Mouse (Mus musculus): ENCODE data around the gene Rab30. TPM values are rescaled to one million over a fixed set of nuclear protein-coding genes. Genes with fewer than 3 reads are reported as not detected.
A peak's percentile ranks its signal among the peaks of the same experiment; 100 is the strongest.

Gene Rab30
- total and polyA plus RNA-seq, 2 experiments from 2014 or later, result 6.1 to 7.3 TPM

GRCm38 (mm10) chr7:92874761-92875408, 133.5 kb downstream of the Rab30 start:
- ATAC-seq (ENCODE audit: insufficient read depth, low read depth) (peak; percentile 83), DNase-seq (ENCODE audit: low spot score) (peak; percentile 82)
- Histone ChIP-seq H3K4me3 (ENCODE audit: low read depth, low read length) (peak overlapping the region; percentile 70), H3K36me3 (replicated peaks; ENCODE audit: control insufficient read depth, insufficient read depth, low read length) (no peaks in the 10 kb centered on the region), H3K27ac (ENCODE audit: low read depth) (peak overlapping the region; percentile 93), H3K4me2 (ENCODE audit: low read depth, low read length) (peak overlapping the region; percentile 82), H3K9me3 (replicated peaks; ENCODE audit: control insufficient read depth, low read length) (no peaks in the 10 kb centered on the region), H3K9ac (replicated peaks; ENCODE audit: low read depth, low read length) (peak overlapping the region; percentile 70), H3K27me3 (ENCODE audit: control insufficient read depth, insufficient read depth, low read length) (no peaks in the 10 kb centered on the region), H3K4me1 (ENCODE audit: control insufficient read depth, insufficient read depth) (0 out of 2 replicates have a peak, but pooled peaks cover 14% of the 10 kb centered on the region)
- 0% methylated on average over 29 of the region's 29 CpGs for WGBS
- no peak for TF ChIP-seq CTCF (IDR thresholded peaks at IDR 0.05; ENCODE audit: low read depth)

DNA sequence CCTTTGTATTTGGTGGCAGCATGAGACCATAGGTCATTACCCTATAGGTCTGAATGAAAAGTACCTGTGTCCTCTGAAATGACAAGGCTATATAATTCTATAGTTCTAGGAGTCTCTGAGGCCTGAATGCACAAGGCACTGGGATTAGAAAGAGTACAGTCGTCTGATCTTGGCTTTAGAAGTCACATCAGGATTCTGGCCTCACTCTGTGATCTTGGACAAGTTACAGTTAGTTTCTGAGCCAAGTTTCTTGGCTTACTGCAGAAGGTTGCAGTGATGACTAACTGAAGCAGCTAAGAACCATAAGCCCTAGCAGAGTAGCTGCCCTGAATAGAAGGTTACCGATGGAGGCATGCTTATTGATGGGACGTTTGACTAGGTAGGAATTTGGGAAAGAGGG, 134.7 kb downstream of the Rab30 start:
- 39% methylated on average over 3 of the region's 3 CpGs for WGBS

DNA sequence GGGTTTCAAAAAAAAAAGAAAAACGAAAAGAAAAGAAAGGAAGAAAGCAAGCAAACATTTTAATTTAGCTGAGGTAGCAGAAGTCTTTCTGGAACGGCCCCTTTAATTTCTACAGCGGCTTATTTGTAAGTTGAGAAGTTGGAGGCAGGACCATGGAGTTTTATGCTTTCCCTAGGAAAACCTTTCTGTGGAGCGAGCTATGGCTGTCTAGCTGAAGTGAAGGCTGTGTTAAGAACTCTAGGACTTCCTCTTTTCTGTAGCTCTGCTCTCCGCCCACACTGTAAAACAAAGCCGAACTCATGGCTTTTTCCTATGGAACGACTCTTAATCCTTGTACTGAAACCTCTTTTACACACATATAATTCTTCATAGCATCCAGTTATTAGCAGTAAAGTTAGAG, 135.1 kb downstream of the Rab30 start:
- H3K9ac ChIP-seq (replicated peaks; ENCODE audit: low read depth, low read length), result 0 out of 2 replicates have a peak overlapping the region, but pooled peaks have one; percentile 30
- ATAC-seq (ENCODE audit: insufficient read depth, low read depth), result no peak
- no peaks in the 10 kb centered on the region for H3K36me3 ChIP-seq (replicated peaks; ENCODE audit: control insufficient read depth, insufficient read depth, low read length)
- TF ChIP-seq CTCF (IDR thresholded peaks at IDR 0.05; ENCODE audit: low read depth), result no peak
- no peak for TF ChIP-seq EP300 (IDR thresholded peaks at IDR 0.05; ENCODE audit: low read depth)
- peak overlapping the region; percentile 57 for H3K27ac ChIP-seq (ENCODE audit: low read depth)
- H3K4me3 ChIP-seq (ENCODE audit: low read depth, low read length), result peak overlapping the region; percentile 70
- no peaks in the 10 kb centered on the region for H3K27me3 ChIP-seq (ENCODE audit: control insufficient read depth, insufficient read depth, low read length)
- H3K4me1 ChIP-seq (ENCODE audit: control insufficient read depth, insufficient read depth), result 0 out of 2 replicates have a peak, but pooled peaks cover 14% of the 10 kb centered on the region
- 55% methylated on average over 7 of the region's 7 CpGs for WGBS
- DNase-seq (ENCODE audit: low spot score), result peak; percentile 9
- H3K4me2 ChIP-seq (ENCODE audit: low read depth, low read length), result peak overlapping the region; percentile 82
- H3K9me3 ChIP-seq (replicated peaks; ENCODE audit: control insufficient read depth, low read length), result no peaks in the 10 kb centered on the region

More for the DNA sequence above, 134.7 kb downstream of the Rab30 start:
- Histone ChIP-seq H3K36me3 (replicated peaks; ENCODE audit: control insufficient read depth, insufficient read depth, low read length) (no peaks in the 10 kb centered on the region), H3K27ac (ENCODE audit: low read depth) (peak overlapping the region; percentile 93), H3K4me2 (ENCODE audit: low read depth, low read length) (peak overlapping the region; percentile 82), H3K9me3 (replicated peaks; ENCODE audit: control insufficient read depth, low read length) (no peaks in the 10 kb centered on the region), H3K27me3 (ENCODE audit: control insufficient read depth, insufficient read depth, low read length) (no peaks in the 10 kb centered on the region), H3K4me1 (ENCODE audit: control insufficient read depth, insufficient read depth) (0 out of 2 replicates have a peak, but pooled peaks cover 14% of the 10 kb centered on the region), H3K4me3 (ENCODE audit: low read depth, low read length) (peak overlapping the region; percentile 70), H3K9ac (replicated peaks; ENCODE audit: low read depth, low read length) (0 out of 2 replicates have a peak overlapping the region, but pooled peaks have one; percentile 70)
- TF ChIP-seq EP300 (IDR thresholded peaks at IDR 0.05; ENCODE audit: low read depth) (no peak), CTCF (IDR thresholded peaks at IDR 0.05; ENCODE audit: low read depth) (no peak)
- no peak for ATAC-seq (ENCODE audit: insufficient read depth, low read depth)
- peak; percentile 10 for DNase-seq (ENCODE audit: low spot score)

DNA sequence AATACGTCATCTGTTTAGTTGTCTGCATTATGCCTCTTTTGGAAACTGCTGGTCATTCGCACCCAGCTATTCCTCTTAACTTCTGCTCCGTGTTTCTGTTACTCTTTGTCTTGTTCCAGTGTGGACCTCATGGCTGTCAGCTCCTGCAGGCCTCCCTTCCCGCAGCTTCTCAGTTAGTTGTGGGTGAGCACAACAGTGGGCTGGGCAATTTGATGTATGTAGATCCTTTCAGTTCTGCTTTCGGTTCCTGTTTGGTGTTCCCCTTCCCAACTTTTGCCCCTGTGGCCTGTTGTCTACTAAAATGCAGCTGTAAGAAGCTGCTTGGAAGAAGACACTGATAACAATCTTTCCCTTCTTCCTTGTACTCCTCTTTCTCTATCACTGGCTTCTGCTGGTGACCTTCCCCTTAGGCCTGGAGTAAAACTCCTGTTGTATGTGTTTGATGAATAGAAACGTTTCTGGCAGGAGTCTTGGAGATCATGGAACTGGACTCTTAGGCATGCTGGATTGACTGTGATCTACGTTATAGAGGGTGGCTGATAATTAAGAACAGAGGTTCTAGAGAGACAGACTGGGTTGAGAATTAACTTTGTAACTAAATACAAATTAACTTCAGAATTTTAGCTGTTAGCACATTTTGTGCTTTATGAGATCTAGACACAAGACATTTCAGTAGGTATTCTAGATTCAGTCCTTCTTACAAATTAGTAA, 137.3 kb downstream of the Rab30 start:
- Histone ChIP-seq H3K4me3 (ENCODE audit: low read depth, low read length) (no peak overlapping the region), H3K4me1 (ENCODE audit: control insufficient read depth, insufficient read depth) (0 out of 2 replicates have a peak, but pooled peaks cover 9% of the 10 kb centered on the region), H3K27ac (ENCODE audit: low read depth) (no peak overlapping the region), H3K9ac (replicated peaks; ENCODE audit: low read depth, low read length) (no peak overlapping the region), H3K9me3 (replicated peaks; ENCODE audit: control insufficient read depth, low read length) (no peaks in the 10 kb centered on the region), H3K27me3 (ENCODE audit: control insufficient read depth, insufficient read depth, low read length) (no peaks in the 10 kb centered on the region), H3K4me2 (ENCODE audit: low read depth, low read length) (0 out of 2 replicates have a peak overlapping the region, but pooled peaks have one; percentile 9), H3K36me3 (replicated peaks; ENCODE audit: control insufficient read depth, insufficient read depth, low read length) (no peaks in the 10 kb centered on the region)
- TF ChIP-seq CTCF (IDR thresholded peaks at IDR 0.05; ENCODE audit: low read depth) (no peak), EP300 (IDR thresholded peaks at IDR 0.05; ENCODE audit: low read depth) (no peak)
- 60% methylated on average over 7 of the region's 7 CpGs for WGBS
- no peak for DNase-seq (ENCODE audit: low spot score)
- no peak for ATAC-seq (ENCODE audit: insufficient read depth, low read depth)

DNA sequence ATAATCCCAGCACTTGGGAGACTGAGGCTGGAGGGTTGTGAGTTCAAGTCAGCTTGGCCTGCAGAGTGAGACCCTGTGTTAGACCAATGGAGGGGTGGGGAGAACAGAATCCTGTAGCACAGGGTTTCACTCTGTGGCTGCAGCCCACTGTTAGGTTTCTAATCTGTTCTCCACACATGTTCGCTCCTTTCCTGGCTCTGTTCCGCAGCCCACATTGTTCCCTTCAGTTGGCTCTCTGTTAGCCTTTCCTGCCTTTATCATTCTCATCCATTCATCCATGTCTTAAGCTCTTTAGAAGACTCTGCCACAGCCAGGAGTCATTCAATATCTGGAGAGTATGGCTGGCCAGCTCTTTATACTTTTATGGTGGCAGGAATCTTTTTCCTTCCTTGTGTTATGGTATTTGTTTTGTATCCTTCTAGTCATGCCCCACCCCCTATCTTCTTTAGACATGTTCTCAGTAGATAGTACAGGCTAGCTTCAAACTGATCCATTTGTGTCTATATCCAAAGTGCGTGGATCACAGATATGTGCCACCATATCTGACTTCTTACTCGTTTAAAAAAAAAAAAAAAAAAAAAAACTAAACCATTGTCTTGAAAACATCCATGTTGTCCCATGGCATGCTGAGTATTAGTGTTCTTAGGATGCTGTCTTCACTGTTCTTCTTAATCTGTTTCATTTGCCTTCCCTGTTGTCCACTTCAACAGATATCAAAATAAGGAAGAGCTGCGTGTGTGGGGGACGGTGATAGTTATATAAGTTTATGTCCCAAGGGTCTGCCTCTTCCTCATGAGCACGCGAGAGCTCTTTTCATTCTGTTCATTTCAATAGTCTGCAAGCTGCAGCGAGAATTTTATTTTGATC, 142.7 kb downstream of the Rab30 start:
- no peak overlapping the region for H3K4me2 ChIP-seq (ENCODE audit: low read depth, low read length)
- no peaks in the 10 kb centered on the region for H3K36me3 ChIP-seq (replicated peaks; ENCODE audit: control insufficient read depth, insufficient read depth, low read length)
- no peak overlapping the region for H3K4me3 ChIP-seq (ENCODE audit: low read depth, low read length)
- H3K27ac ChIP-seq (ENCODE audit: low read depth), result peak overlapping the region; percentile 61
- TF ChIP-seq EP300 (IDR thresholded peaks at IDR 0.05; ENCODE audit: low read depth), result peak; percentile 45; the same call in 1 of the 2 replicates
- no peak for TF ChIP-seq CTCF (IDR thresholded peaks at IDR 0.05; ENCODE audit: low read depth)
- no peaks in the 10 kb centered on the region for H3K27me3 ChIP-seq (ENCODE audit: control insufficient read depth, insufficient read depth, low read length)
- WGBS, result 75% methylated on average over 9 of the region's 9 CpGs
- H3K4me1 ChIP-seq (ENCODE audit: control insufficient read depth, insufficient read depth), result no peaks in the 10 kb centered on the region
- ATAC-seq (ENCODE audit: insufficient read depth, low read depth), result peak; percentile 44
- H3K9me3 ChIP-seq (replicated peaks; ENCODE audit: control insufficient read depth, low read length), result no peaks in the 10 kb centered on the region
- no peak overlapping the region for H3K9ac ChIP-seq (replicated peaks; ENCODE audit: low read depth, low read length)
- DNase-seq (ENCODE audit: low spot score), result peak; percentile 28
